In genomic region chr5:123641259-123641900, GRCm38 (mm10) we compare ENCODE assay signal across 18 mouse cellular contexts. TPM values are rescaled to one million over a fixed set of nuclear protein-coding genes. Genes with fewer than 3 reads are reported as not detected.
DNase-seq lines count a peak whose midpoint lies in the region; ATAC-seq and TF ChIP-seq lines count a peak whose summit lies in the region.
"Had no signal": no experiment of that assay in that cellular context is flagged by ENCODE, and none has a peak within 500 bp of the region (broad histone marks: within the 10 kb centered on the region; RNA-seq: fewer than 3 reads in every experiment).

No protein-coding gene starts in this region.

- no peak overlapping the region for H3K4me2 ChIP-seq in lung, postnatal 0 days (replicated peaks; ENCODE audit: low read depth, low read length)
- H3K4me2 ChIP-seq: embryonic facial prominence, embryonic 15.5 days; hindbrain, embryonic 12.5 days; intestine, embryonic 15.5 days; liver, embryonic 13.5 days had no signal

- 49% methylated on average over 7 of the region's 7 CpGs for WGBS in lung, postnatal 0 days

- H3K9ac ChIP-seq in lung, postnatal 0 days (replicated peaks; ENCODE audit: low read depth): no peak overlapping the region
- H3K9ac ChIP-seq: embryonic facial prominence, embryonic 15.5 days; hindbrain, embryonic 12.5 days; intestine, embryonic 15.5 days; liver, embryonic 13.5 days had no signal

- intact Hi-C loops in heart, postnatal 36 days (cut with DNase I): loop anchor here (5.0 kb wide), 2 partner anchors 41 to 56 kb away; partner anchors contain the start of gene Clip1

- H3K36me3 ChIP-seq in lung, postnatal 0 days (ENCODE audit: insufficient read depth, low read length): peaks cover 14% of the 10 kb centered on the region; the same call in 1 of the 2 replicates

- H3K4me1 ChIP-seq in lung, postnatal 0 days (ENCODE audit: insufficient read depth, low read depth, low read length): no peaks in the 10 kb centered on the region
- H3K4me1 ChIP-seq: embryonic facial prominence, embryonic 15.5 days; hindbrain, embryonic 12.5 days; intestine, embryonic 15.5 days; midbrain, embryonic 10.5 days had no signal

- TF ChIP-seq EP300 in lung, postnatal 0 days (IDR thresholded peaks at IDR 0.05): peak; percentile 71

- H3K27me3 ChIP-seq in lung, postnatal 0 days (replicated peaks; ENCODE audit: insufficient read depth, low read length): no peaks in the 10 kb centered on the region
- H3K27me3 ChIP-seq: embryonic facial prominence, embryonic 15.5 days; hindbrain, embryonic 12.5 days; intestine, embryonic 15.5 days; liver, embryonic 13.5 days had no signal

- H3K9me3 ChIP-seq in lung, postnatal 0 days (ENCODE audit: low read length): no peaks in the 10 kb centered on the region
- H3K9me3 ChIP-seq: embryonic facial prominence, embryonic 15.5 days; G1E; hindbrain, embryonic 12.5 days; intestine, embryonic 15.5 days; liver, embryonic 13.5 days; midbrain, embryonic 10.5 days had no signal

- no peak overlapping the region for H3K4me3 ChIP-seq in lung, postnatal 0 days (ENCODE audit: low read depth, low read length)
- H3K4me3 ChIP-seq: embryonic facial prominence, embryonic 15.5 days; hindbrain, embryonic 12.5 days; intestine, embryonic 15.5 days; liver, embryonic 13.5 days; midbrain, embryonic 10.5 days had no signal

- DNase-seq in heart, adult 9 months (ENCODE audit: low spot score in 2 of 2): peak; percentile 46 to 62
- DNase-seq in heart, postnatal 36 days: no peak
- peak; percentile 50 for DNase-seq in 416B (ENCODE audit: low read depth)
- DNase-seq in gastrocnemius, postnatal 25 days: peak; percentile 44
- DNase-seq in lung, postnatal 0 days (ENCODE audit: low spot score): peak; percentile 94
- DNase-seq in right cerebral cortex, adult 2 months (ENCODE audit: low spot score in 2 of 2): no peak
- DNase-seq: cerebellum, adult 9-10 months; kidney, postnatal 4 days; liver, embryonic 13.5 days; right cerebral cortex, postnatal 4 days; thymus, adult 18-20 months had no signal

- no peak for TF ChIP-seq CTCF in lung, postnatal 0 days (IDR thresholded peaks at IDR 0.05)

- ATAC-seq in lung, postnatal 0 days: peak; percentile 97
- ATAC-seq in megakaryocyte progenitor cell, adult 5-6 weeks (replicated peaks; ENCODE audit: poor library complexity): no peak
- ATAC-seq: forebrain, embryonic 14.5 days; intestine, embryonic 15.5 days had no signal

- H3K27ac ChIP-seq in lung, postnatal 0 days (ENCODE audit: low read length): peak overlapping the region; percentile 28
- H3K27ac ChIP-seq: embryonic facial prominence, embryonic 15.5 days; hindbrain, embryonic 12.5 days; intestine, embryonic 15.5 days; liver, embryonic 13.5 days; midbrain, embryonic 10.5 days had no signal

RNA-seq across cellular contexts. Expression of gene Clip1, which starts 43.0 kb away (rescaled TPM):
- 100 to 1,000 TPM; 164 to 217 TPM for total RNA-seq in heart, postnatal 36 days (2021)
- total RNA-seq in gastrocnemius, postnatal 25 days (2021): 100 to 1,000 TPM; 208 to 217 TPM
- 38.0 and 43.7 TPM in 2 replicates for polyA plus RNA-seq in lung, postnatal 0 days (2015; fragmentation: Nextera tagmentation; extraction: Ambion mirVana)
- 45.7 and 46.4 TPM in 2 replicates for total RNA-seq in megakaryocyte progenitor cell, adult 5-6 weeks (2015)
- total RNA-seq in megakaryocyte progenitor cell, adult 5-6 weeks (2017): 72.5 and 98.3 TPM in 2 replicates

Comparison
In these comparisons a context has a peak if more than half of its experiments do, and no peak if none do; other contexts are left out.
1. DNase-seq: peak in heart, adult 9 months (2 of 2), 416B (single experiment), gastrocnemius, postnatal 25 days (single experiment) and lung, postnatal 0 days (single experiment); none in heart, postnatal 36 days (0 of 2) and right cerebral cortex, adult 2 months (0 of 2).